Mouse (Mus musculus) C3H10T1/2 (cell line): Measurements from ENCODE around the gene Sumo1. TPM values are rescaled to one million over a fixed set of nuclear protein-coding genes. Genes with fewer than 3 reads are reported as not detected.

Experiments used
- polyA plus RNA-seq, 2 experiments: library from polyadenylated mRNA; unstranded; fragments of >200 nt; fragmentation: generic; extraction: Trizol; gene quantifications; one replicate each; pipeline ENCODE4 v1.2.1; 2012; ENCODE audit warnings: missing spikeins in 2 of 2

The Sumo1 gene
- 10 to 100 TPM in 1 of 2 experiments, 1 to 10 TPM in 1; 6.6 to 82.0 TPM for polyA plus RNA-seq

DNA sequence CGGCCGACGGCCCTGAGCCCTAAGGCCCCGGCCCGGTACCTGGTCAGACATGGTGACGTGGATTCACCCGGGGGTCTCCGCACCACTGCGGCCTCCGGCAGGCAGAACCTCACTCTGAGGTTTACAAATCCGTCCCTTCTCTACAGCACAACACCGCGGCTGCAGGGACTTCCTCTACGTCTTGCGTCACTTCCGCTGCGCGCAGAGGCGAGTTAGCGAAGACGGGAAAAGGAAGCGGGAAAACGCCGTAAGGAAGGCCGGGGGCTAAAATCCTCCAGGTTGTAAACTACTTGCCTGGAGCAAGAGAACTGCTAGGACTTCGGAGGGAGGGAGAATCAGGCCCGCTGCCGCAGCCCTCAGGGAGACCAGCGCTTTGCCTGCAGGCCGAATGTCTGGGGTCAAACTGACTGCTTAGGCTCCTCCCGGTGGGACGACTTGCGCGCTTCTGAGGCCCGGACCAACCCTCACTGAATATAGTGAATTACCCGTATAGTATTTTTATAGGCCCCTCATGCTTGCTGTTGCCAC lies at the start of gene Sumo1:
Gene Sumo1 (minus strand): TSS at position 194 of the 528 bp plus-strand sequence.

DNA sequence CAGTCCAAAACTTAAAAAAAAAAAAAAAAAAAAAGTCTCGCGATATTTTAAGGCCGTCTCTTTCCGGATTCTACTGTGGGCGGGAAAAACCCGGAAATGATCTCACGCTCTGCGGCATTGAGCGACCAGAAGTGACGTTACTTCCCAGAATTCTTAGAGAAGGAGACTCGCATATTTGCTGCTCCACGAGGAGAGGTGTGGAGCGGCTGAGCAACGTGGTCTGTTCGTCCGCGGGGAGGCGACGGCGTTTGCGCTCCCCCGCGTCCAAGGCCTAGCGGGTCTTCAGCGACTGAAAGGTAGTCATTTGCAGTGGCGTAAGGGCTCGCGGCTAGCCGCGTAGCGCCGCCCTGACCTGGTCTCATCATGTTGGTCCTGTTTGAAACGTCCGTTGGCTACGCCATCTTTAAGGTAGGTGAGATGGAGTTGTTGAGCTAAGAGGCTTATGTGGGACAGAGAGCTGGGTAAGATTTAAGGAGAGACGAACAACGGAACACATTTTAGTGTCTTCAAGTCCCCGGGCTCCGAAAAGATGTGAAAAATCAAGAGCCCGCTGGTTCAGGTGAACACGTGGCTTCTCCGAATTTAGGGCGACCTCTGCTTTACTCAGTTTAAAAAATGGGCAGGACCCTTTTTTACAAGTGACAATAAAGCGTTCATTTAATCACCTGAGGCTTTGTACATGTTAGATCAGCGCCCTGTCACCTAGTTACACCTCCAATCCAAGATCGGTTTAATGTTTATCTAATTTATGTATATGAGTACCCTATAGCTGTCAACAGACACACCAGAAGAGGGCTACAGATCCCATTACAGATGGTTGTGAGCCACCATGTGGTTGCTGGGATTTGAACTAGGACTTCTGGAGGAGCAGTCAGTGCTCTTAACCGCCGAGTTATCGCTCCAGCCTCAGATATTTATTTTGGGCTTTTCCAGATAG lies 14.5 kb upstream of the Sumo1 start, which contains the start of gene Nop58:
Gene Nop58 (plus strand): TSS at position 153 of the 937 bp plus-strand sequence.

Other genes with a start within 250 kb of the Sumo1 start
- 1 to 10 TPM; 1.1 to 9.6 TPM for gene Fzd7, start 188.4 kb downstream of the Sumo1 start, polyA plus RNA-seq
- gene Gm973, start 154.6 kb downstream of the Sumo1 start, polyA plus RNA-seq = under 1 TPM in 1 of 2 experiments, not detected in 1; 0.08 TPM
- 10 to 100 TPM; 15.0 to 23.8 TPM for gene Nop58, start 14.1 kb upstream of the Sumo1 start, polyA plus RNA-seq
- 1 to 10 TPM in 1 of 2 experiments, under 1 TPM in 1; 0.21 to 1.9 TPM for gene Bmpr2, start 92.6 kb upstream of the Sumo1 start, polyA plus RNA-seq
- 1 to 10 TPM in 1 of 2 experiments, under 1 TPM in 1; 0.83 to 3.5 TPM for gene Fam117b, start 242.2 kb upstream of the Sumo1 start, polyA plus RNA-seq